Mouse (Mus musculus): ENCODE data around the gene 4933407L21Rik.

The 4933407L21Rik gene

DNA sequence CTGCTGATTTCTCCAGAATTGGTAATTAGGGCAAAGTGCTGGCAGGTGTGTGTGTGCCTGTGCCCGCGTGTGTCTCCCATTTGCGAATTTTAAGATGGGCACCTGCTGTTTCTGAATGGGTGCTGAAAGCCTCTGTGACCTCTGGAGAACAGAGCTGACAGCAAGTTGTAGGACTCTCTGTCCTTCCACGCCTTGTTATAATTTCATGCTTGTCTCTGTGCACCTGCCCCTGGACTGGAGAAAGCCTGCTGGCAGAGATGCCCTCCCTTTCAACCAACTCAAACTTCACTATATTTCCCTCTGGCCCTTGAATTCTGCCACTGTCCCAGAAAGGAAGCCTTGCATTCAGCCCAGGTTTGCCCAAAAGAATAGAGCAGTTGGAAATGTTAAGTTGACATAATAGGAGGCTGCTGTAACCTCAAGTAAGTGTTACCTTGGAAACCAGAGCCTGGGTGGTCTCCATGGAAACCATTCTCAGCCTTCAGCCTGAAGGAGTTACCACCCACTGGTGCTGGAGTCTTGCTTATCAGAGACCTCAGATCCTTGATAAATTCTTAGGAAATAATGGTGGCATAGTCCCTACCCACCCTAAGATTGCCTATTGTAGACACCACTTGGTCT is 11.3 kb upstream of the 4933407L21Rik start:
- peak; percentile 55 for DNase-seq (ENCODE audit: low spot score)

GRCm38 (mm10) chr1:85919621-85920020 is 8.7 kb upstream of the 4933407L21Rik start:
- no peak for DNase-seq (ENCODE audit: low spot score)

- no peak for DNase-seq (ENCODE audit: low spot score)
Observed at GRCm38 (mm10) chr1:85921725-85922124, 6.6 kb upstream of the 4933407L21Rik start.

GRCm38 (mm10) chr1:85922127-85922864 is 6.0 kb upstream of the 4933407L21Rik start:
- DNase-seq (ENCODE audit: low spot score): no peak

DNA sequence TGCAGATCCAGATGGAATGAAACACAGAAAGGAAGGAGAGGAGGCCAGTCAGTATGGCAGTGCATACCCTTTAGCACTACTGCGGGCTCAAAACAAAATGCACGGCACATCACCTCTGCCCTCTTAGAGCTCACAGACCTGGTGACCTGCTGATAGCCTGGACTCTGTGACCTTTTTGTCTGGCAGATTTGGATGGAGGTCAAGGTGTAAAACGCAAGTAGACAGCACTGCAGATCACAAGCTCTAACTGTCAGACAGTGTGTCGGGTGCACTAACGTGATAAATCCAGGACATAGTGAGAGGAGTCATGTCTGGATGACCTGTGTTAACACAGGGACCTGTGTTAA is 5.4 kb upstream of the 4933407L21Rik start:
- no peak for DNase-seq (ENCODE audit: low spot score)

DNA sequence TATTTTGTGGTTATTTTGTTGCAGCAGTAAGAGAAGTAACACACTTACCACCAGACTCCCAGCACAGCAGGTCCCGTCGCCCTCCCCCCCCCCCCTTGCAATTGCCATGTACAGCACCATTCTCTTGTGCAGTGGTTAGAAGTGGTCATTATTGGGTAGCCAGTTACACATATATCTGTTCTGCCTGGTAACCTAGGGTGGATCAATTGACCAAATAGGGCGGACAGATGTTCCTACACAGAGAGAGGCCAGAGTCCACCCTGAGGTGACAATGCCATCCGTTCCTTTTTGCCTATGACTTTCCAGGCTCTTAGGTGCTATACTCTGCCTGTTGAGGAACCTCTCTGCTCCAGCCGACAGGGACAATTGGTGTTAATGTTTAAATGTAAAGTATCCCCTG is 3.1 kb upstream of the 4933407L21Rik start:
- DNase-seq (ENCODE audit: low spot score): no peak

DNA sequence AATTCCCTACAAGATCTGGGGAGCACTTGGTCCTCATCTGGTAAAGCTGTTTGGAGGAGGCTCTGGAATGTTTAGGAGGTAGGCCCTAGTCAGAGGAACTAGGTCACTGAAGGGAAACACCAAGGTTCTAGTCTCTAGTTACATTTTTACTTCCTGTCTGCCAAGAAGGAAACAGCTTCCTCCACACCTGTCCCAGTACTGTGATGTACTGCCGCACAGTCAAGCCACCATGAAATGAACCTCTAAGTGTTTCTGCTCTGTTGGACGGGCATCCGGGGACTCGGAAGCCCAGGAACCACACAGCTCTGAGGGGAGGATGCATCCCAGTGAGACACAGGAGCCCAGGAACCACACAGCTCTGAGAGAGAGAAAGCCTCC is 394 bp downstream of the 4933407L21Rik start:
- no peak for DNase-seq (ENCODE audit: low spot score)

DNA sequence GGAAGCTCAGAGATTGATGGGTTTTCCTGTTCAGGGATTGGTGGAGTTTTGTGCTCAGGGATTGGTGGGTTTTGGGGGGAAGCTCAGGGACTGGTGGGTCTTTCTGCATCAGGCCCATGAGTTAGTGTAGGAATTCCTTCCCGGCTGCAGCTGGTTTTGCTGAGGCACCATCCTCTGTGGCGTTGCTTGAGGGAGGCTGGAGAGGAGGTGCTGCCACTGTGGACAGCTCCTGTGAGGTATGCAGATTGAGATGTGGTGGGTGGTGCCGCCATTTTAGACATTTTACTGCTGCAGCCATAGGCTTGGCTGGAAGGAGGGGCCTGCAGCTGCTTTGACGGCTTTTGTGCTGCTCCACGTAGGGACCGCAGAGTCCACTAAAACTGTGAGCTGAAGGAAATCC is 1.1 kb downstream of the 4933407L21Rik start:
- no peak for DNase-seq (ENCODE audit: low spot score)

DNA sequence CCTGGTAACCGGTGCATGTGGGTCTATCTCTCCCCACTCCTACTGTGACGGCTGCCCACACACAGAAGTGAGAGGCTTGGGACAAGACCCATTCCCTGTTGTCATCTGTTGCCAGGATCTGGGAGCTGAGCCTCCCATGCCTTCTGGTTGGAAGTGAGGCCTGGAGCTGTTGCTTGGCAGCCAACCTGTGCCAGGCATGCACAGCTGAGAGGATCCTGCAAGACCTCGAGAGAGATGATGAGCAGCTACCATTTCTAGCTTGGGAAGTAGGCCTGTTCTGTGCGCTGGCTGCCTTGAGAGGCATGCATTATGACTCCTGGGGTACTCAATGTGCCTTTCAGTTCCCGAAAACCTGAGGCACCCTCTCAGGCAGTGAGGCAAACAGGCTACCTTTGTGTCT is 2.9 kb downstream of the 4933407L21Rik start:
- DNase-seq (ENCODE audit: low spot score): no peak

DNA sequence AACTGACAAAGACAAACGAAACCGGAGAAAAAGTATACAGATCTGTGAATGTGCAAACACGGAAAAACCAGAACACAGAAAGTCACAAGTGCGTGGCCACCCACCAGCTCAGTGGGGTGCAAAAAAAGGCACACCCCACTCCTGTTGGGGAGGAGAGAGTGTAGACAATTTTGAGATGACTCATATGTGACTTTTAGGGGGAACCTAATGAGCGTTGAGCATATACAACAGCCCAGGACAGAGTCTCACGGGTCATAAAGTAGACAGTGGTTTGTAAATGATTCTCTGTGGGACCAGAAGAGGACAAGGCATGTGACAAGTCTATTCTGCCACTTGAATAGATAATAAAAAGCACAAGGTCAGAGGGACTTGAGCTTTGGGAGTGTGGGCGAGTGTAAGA is 4.9 kb downstream of the 4933407L21Rik start:
- no peak for DNase-seq (ENCODE audit: low spot score)

DNA sequence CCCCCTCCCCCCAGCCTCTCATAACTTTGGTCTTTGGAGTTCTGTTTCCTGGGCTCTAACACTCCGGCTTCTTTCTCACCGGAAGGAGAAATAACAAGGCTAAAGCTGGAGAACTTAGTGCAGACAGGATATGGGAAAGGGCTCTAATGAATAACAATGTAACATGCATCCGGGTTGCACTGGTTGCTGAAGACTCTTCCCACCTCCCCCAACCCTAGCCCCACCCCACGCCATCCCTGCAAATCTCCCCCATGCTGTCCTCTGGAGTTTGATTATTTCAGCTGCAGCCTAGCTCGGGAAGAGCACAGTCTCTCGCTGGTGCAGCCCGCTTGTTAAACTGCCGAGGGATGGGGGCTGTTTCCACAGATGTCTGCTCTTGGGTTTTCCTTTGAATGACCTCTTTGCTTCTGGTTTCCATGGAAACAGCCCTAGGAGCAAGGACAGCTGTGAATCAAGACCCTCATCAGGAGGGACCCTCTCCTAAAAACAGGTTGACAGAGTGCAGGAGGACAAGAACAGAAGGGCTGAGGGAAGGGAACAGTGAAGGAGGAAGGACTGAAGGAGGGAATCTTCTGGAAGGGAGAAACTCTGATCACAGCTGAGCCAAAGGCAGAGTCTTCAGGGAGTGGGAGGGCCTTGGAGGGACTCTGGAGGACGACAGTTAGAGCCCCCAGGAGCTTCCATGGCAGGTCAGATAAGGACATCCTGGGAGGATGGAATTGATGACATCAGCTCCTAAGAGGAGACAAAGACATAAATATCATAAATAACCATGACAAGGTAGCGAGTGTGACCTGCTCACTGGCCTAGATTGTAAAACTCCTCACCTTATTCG is 5.6 kb downstream of the 4933407L21Rik start:
- DNase-seq (ENCODE audit: low spot score): peak; percentile 53

DNA sequence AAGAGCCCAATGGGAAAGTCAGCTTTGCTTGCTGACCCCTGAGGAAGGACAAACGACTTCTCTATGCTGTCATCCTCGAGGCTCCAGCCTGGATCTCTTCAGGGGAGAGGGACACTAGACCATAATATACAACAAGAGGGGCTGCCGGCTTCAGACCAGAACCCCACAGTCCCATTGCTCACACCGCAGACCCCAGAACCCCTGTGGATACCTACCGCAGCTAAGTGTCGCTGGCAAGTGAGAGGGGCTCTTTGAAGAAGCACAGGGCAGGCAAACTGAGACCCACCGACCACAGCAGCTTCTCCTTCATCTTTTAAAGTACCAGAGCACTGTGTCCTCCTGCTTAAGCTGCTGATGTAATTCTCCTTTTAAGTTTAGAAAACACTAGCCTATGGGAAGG is 6.3 kb downstream of the 4933407L21Rik start:
- no peak for DNase-seq (ENCODE audit: low spot score)

- peak; percentile 71 for DNase-seq (ENCODE audit: low spot score)
Observed at GRCm38 (mm10) chr1:85935148-85935852, 7.0 kb downstream of the 4933407L21Rik start.

DNA sequence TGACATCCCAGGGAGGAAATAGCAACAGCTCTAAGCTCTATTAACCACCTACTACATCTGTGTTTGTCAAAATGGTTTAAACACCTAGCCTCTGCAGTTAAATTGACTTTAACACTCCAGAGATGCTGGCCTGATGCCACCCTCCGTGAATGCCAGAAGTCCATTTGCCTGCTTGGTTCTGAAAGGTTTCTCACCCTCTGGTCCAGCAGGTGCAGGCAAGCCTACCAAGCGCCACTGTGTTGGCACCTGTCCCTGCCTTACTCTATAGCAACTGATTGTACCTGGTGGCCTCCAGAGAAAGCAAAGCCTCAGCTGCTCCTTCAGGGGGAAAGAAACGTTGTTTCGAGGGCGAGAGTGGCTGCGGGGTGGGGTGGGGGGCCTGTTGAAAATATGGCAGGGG is 8.0 kb downstream of the 4933407L21Rik start:
- no peak for DNase-seq (ENCODE audit: low spot score)

- DNase-seq (ENCODE audit: low spot score): no peak
Observed at GRCm38 (mm10) chr1:85937323-85937722, 9.0 kb downstream of the 4933407L21Rik start.

GRCm38 (mm10) chr1:85942318-85942717 is 14.0 kb downstream of the 4933407L21Rik start:
- DNase-seq (ENCODE audit: low spot score): no peak

DNA sequence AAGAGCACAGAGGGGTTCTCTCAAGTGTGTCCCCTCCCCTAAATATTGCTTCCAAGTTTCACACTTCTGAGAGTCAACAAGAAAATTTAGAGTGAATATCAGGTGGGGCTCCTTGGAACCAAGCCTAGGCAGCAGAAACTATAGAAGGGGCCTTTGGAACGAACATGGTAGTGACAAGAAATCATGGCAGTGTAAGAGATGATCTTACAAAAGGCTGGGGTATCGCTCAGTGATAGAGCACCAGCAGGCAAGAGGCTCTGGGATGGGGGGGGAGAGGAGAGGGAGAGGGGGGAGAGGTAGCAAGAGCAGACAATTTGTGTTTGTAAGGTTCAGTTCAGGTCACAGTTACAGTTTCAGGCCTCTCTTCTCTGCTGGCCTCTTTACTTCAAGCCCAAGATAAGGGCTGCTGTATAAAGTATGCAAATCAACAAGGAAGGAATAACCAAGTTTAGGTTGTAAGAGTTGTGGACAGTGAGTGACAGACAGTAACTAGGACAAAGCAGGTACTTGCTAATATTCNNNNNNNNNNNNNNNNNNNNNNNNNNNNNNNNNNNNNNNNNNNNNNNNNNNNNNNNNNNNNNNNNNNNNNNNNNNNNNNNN is 20.9 kb downstream of the 4933407L21Rik start:
- DNase-seq (ENCODE audit: low spot score): no peak

- DNase-seq (ENCODE audit: low spot score): no peak
Observed at GRCm38 (mm10) chr1:85955150-85955549, 26.9 kb downstream of the 4933407L21Rik start.

- DNase-seq (ENCODE audit: low spot score): no peak
Observed at GRCm38 (mm10) chr1:85957290-85957689, 29.0 kb downstream of the 4933407L21Rik start.

- no peak for DNase-seq (ENCODE audit: low spot score)
Observed at GRCm38 (mm10) chr1:85957942-85958619, 29.8 kb downstream of the 4933407L21Rik start.

DNA sequence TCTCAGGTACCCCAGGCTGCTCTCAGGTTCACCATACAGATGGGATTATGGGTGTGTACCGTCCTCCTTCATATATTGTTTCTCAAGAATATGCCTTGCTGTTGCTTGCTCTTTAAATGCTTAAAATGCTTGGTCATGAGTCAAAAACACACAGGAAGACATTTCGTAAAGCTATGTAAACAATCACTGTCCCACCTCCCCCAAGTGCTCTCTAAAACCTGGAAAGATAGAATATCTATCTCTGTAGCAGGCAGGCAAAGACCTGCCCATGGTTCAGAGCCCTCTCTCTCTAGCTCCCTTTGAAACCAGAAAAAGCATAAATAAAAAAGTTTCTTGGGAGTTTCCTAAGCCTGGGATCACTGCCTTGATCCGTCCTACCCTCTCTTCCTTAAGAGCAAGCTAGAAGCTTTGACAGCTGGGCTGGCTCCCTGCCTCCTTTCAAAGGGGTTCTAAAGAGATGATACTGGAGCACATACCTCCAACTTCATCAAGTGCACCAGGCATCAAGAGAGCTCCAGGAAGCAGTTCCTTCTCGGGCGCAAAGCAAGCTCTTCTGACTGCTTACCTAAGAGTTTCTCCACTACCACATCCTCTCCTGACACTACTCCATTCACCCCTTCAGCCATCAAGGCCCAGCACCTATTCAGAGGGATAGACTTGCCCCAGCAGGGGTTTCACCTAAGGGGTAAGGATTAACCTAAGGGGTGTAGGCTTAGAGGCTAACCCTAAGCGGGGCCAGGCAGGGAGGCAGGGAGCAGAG is 31.0 kb downstream of the 4933407L21Rik start:
- no peak for DNase-seq (ENCODE audit: low spot score)
